Mouse (Mus musculus): Measurements from ENCODE around the gene Slc4a4.

The Slc4a4 gene

DNA sequence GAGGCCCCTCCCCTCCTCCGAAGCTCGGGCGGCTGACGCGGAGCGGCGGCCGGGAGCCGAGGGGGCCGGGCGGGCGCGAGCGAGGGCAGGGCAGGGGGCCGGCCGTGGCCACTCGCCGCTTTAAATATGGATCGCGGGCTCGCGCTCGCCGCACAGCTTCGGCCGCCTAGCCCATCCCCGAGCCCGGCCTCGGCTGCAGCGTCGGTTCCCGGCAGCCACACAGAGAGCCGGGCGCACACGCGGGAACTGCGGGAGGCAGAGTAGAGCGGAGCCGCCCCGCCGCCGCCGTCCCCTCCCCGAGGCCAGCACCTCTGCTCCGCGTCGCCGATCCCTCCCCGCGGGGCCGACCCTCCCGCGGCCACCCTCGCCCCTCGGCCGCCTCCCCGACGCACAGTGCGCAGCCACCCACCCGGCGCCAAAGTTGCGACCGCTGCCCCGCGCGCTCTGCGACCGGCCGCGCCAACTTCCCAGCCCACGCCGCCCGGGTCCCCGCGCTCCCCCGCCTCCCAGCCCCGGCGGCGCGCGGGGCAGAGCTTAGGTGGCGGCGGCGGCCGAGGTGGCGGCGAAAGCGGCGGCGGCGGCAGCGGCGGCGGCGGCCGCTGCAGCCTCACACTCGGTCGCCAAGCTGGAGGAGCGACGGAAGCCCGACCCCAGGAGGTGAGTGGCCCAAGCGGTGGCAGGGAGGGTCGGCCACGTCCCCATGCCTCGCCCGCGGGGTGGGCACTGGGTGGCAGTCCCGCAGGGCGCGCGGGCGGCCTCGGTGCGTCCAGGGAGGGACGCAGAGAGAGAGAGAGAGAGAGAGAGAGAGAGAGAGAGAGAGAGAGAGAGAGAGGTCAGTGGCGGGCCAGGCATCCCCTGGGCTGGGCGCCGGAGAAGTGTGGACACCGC lies at the start of gene Slc4a4:
Gene Slc4a4 (plus strand): TSS at position 151 of the 888 bp plus-strand sequence.
- no peak for DNase-seq (ENCODE audit: low spot score)

DNA sequence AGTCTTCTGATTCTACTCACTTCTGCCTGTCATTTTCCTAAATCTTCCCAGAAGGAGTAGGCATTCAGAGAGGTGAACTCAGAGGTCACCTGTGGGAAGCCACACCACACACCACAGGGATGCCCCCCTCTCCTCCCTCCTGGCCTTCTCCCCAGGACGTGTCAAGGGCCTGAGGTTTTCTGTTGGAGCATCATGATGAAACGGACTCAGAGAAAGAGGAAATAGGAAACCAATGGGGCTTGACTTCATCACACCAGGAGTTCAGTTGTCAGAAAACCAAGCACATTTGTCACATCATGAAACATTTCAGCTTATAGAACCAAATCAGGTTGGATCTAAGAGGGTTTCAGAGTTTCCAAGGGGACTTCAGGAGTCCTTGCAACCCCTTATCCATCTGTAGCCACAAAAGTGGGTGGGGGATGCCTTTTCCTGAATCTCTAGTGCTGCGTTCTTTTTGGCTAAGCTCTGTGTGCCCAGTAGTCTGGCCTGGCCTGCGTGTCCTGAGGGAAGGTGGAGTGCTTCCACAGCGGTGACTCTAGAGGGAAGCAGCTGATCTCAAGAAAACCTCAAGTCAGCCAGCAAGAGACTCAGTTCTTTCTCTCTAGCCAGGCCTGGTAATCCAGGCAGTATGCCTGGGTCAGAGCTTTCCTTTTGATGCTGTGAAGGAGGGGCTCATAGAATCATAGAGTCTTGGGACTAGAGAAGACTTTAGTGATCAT lies 46.4 kb upstream of the Slc4a4 start:
- DNase-seq (ENCODE audit: low spot score), result no peak

DNA sequence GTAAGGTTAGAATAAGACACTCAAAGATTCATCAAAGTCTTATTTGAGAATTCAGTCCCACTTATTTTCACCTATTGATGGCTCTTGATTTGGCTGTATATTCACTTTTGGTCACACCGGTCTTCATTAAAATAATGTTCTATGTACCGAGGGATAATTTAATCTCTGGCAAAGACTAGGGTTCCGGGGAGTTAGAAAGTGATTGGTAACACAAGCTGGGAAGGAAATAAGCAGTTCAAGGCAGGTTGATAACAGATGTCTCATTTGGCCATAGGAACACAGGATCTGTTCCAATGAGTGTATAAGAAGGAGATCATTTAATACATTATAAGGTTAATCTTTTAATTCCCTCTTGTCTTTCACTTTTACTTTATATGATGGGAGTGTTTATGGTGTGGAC lies 29.3 kb upstream of the Slc4a4 start:
- no peak for DNase-seq (ENCODE audit: low spot score)

DNA sequence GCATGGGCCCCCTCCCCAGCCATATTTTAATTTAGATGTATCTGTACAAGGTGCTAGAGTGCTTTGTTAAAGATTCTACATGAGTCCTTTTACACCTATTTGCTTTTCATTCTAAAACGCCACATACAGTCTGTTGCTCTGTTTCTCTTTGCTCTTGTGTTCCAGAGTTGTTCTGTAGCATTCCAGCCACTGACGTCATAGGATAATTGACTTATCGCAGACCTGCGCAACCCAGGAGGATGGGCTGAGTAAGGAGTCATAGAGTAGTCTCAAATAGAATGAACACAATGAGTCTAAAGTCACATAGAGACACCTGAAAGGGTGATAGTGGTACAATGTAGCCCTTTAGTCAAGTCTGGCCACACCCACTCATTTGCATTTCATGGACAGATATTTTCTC lies 28.8 kb upstream of the Slc4a4 start:
- no peak for DNase-seq (ENCODE audit: low spot score)

DNA sequence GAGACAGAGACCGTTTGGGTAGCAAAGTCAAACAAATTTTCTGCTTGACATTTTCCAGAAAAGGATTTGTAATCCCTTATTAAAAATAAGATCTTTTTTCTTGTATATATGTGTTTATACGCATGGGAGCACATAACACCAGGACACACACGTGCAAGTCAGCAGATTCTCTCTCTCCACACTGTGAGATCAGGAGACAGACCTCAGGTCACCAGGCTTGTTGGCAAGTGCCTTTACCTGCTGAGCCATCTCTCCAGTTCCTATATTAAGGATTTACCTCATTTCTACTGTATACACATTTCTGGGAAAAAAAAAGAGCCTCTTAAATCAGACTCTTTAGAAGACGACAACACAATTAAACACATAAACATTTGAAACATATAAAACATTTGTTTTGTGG lies 28.4 kb upstream of the Slc4a4 start:
- DNase-seq (ENCODE audit: low spot score), result no peak

DNA sequence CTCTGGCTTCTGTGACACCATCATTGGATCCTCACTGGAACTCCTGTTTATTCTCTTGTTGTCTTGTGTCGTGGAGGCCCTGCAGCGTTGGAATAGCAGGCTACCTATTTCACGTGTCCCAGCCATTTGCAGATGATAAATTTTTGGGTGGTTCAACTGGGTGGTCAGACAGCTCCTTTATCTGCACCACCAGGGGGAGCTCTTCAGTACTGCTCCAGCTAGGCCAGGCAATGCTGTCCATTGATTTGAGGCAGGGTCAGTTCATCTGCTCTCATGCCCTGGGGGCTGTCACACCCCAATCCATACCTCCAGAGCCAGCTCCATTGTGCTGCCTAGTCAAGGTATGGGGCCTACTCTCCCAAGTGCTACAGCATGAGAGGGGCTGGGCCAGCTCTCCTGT lies 24.5 kb upstream of the Slc4a4 start:
- no peak for DNase-seq (ENCODE audit: low spot score)

DNA sequence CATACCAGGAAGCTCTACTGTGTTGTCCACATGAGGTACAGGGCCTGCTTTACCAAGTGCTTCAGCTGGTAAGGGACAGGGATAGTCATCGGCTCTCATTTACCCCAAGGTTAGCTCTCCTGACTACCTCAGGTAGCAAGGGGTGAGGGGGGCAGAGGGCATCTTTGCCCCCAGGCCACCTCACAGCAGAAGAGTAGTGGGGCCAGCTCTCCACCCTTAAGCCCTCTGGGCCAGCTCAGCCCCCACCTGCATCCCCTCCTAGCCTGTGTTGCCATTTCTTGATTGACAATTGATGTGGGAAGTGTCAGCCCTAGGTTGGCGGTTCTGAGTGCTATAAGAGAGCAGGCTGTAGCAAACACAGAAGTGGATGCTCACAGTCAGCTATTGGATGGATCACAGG lies 23.8 kb upstream of the Slc4a4 start:
- DNase-seq (ENCODE audit: low spot score), result no peak

DNA sequence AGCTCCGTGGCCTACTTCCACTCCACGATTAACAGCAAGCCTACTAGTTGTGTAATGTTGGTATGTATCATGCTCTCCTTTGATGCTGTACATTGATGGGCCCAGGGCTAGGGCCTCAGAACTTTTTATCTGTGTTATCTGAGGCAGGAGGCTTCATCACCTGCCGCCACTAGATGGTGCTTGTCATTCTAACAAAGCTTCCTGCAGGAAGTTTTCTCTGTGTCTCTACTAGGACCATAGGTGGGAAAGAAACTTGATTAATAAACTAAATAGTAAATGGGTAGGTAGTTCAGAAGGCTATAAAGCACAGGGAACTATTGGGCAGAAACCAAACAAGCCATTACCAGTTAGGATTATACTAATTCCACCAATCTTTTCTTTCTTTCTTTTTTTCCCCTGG lies 2.5 kb upstream of the Slc4a4 start:
- DNase-seq (ENCODE audit: low spot score), result no peak

DNA sequence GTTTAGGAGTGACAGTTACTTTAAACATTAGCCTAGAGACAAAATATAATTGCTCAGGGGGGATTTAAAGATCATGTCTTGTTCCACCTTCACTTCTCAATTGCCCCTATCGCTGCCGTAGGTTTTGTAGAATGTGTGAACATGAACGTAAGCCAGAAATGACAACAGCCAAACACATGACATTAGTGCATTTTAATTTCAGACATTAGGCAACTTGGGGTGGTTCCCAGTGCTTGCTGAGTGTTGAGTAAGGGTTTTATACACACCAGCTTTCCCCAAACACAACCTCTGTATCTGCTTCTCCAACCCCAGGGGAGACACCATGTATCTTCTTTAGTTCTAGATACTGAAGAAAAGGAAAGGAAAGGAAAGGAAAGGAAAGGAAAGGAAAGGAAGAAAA lies 1.1 kb upstream of the Slc4a4 start:
- DNase-seq (ENCODE audit: low spot score), result no peak

DNA sequence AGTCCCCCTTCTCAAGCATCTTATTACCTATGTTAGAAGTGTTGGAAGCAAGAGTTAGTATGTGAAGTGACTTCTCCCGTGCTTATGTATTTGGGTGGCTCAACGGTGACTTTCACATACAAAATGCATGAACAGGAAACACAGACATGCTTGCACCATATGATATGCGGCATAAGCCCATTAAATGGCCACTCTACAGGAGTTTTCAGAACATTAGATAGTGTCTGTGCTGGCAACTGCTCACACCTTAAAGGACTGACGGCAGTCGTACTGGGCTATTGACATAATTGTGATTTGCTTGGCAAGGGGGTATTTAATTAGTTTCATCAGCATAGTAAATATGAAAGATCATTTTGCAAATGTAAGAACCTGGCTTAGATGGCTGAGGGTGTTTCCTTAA lies 674 bp upstream of the Slc4a4 start:
- no peak for DNase-seq (ENCODE audit: low spot score)

DNA sequence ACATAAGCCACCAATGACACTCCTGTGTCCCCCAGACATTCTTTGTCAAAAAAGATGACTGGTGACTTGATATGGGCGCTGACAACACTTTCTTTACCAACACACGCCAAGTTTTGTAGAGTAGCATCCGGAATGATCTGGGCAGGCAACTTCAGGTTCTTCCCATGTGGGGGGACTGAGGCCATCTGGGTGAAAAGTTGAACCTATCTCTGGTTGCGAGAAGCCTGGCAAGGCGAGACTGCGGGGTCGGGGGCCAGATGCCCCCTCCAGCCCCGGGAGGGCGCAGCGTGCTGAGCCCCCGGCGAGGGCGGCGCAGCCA lies 310 bp upstream of the Slc4a4 start:
- no peak for DNase-seq (ENCODE audit: low spot score)

DNA sequence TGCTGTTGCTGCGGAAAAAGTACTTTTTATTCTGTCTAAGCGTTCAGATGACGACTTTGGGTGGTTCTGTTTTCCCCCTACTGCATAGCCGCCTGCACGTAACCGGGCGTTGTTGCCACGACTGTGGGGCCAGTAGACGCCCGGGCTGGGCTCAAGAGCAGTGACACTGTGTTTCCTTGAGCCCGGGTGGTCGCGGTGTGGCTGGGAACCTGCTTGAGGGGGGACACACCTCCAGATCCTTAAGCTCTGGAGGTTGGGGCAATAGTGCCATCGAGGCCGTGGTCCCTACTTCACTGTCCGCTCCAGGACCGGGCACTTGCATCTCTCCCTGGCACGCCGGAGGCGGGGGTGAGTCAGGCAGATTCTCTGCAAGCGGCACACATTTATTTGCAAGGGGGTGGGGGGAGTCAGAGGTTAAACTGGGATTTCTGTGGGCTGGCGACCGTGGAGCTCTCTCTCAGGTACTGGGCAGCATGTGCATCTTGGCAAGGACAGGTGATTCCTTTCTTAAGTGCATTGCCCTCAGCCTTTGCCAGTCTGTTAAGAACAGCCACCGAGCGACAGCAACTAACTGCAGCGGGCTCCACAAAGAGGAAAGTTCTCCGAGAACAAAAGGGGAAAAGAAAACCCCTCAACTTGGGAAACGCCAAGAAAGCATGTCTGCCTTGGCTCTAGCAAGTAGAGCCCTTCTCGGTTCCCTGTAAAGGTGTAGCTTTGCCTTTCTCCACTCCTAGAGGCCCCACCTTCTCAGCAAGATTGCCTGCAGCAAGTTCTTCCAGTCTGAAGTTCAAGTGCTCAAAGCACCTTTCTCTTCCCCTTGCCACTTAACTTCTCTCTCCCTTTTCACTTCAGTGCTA lies 1.2 kb downstream of the Slc4a4 start:
- no peak for DNase-seq (ENCODE audit: low spot score)

DNA sequence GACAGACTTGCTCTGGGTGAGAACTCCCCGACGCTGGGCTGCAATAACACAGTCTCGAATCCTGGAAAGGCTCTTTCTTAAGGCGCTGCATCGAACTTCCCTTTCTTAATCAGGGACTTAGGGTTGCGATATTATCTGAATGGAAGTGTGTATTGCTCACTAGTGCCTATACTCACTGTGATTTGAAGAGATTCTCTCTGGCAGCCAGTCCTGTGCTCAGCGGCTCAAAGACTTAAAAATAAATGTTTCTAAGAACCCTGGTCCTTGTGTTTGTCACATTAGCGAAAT lies 1.7 kb downstream of the Slc4a4 start:
- DNase-seq (ENCODE audit: low spot score), result no peak

DNA sequence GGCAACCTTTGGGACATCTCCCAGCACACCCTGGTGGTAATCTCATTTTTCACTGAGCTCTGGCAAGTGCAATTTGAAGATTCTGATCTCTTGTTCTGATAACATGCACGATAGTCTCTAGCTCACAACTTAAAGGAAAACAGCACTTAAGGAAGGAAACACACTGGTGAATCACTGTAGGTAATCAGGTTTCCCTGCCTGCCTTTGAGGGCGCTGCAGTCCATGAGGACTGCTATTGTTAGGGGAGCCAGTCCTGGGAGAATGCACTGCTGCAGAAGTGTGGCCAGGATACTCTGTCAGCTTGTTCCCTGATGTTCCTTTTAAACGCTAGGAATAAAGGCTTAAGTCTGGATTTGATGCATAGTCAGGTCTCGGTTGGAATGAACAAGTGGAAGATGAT lies 2.7 kb downstream of the Slc4a4 start:
- no peak for DNase-seq (ENCODE audit: low spot score)

DNA sequence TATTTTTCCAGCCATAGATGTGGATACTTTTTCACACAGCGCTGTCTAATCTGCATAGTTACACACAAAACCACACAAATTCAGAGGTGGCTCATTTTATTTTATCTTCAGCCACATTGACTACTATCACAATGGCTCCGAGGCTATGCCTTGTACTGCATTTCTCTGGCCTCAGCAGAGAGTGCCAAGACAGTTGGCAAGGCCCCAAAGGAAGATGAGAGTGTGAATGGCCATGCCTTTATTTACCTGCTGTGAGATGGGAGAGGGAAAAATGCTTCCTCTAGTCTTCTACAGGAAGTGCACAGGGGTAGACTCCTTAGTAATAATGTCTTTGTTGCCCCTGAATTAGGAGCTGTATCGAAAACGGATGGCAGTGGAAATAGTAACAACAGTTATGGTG lies 3.5 kb downstream of the Slc4a4 start:
- DNase-seq (ENCODE audit: low spot score), result no peak

DNA sequence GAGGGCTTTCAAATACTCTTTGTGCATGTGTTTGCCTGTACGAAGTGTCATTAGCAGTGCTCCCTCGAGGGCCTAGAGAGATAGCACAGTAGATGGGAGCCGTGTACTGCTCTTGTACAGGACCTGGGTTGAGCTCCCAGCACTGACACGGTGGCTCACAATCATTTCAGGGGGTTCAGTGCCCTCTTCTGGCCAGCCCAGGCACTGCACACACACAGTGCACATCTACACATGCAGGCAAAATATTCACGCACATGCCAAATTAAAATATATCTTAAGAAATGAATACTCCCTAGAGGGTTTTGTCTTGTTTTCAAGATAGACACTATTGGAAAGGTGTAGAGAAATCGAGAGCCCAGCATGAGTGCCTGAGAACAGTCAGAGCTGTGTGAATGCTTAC lies 10.0 kb downstream of the Slc4a4 start:
- DNase-seq (ENCODE audit: low spot score), result no peak

DNA sequence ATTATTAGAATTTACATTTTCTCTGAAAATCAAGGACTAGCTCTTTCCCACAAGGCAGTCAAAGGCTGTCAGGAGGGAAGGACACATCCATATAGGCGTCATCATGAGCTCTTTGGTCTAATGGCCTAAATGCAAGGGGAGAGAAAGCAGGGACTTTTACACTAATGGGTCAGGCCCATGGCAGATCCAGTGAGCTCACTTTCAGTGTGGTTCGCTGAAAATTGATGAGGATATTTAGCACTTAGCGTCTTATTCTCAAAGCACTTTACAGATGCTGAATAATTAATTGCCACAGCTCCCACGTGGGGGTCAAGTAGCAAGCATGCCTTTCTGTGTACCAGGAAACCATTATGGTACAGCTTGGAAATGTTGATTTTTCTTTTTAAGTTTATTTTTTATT lies 16.5 kb downstream of the Slc4a4 start:
- no peak for DNase-seq (ENCODE audit: low spot score)

DNA sequence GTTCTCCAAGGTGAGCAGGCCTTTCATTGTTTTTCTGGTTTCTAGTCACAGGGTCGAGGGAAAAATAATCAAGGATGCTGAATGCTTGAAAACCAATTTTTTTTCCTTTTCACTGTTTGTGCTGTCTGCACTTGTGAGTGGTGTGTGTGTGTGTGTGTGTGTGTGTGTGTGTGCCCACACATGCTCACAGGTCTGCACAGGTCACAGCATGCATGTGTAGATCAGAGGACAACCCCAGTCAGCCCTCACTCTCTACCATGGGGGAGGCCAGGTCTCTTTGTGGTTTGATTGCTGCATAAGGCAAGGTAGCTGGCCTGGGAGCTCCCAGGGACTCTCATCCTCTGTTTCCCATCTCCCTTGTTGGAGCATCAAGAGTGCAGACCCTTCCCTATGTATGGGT lies 16.9 kb downstream of the Slc4a4 start:
- no peak for DNase-seq (ENCODE audit: low spot score)

DNA sequence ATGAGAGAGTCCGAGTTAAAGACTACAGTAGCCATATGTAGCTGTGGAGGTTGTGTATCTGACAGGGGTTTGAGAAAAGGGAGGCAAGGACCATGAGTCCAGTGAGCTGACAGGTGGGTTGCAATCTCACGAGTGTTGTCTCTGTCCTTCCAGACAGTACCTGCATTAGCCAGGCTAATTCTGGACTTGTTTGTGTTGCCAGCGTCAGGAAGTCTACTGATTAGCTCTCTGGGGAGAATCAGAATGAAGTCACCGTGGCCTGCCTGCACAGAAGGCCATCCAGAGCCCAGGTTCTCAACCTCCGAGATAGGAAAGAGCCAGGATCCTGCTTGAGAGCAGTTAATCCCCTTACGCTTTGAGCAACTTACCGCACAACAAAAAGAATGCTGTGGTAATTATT lies 18.2 kb downstream of the Slc4a4 start:
- DNase-seq (ENCODE audit: low spot score), result no peak

DNA sequence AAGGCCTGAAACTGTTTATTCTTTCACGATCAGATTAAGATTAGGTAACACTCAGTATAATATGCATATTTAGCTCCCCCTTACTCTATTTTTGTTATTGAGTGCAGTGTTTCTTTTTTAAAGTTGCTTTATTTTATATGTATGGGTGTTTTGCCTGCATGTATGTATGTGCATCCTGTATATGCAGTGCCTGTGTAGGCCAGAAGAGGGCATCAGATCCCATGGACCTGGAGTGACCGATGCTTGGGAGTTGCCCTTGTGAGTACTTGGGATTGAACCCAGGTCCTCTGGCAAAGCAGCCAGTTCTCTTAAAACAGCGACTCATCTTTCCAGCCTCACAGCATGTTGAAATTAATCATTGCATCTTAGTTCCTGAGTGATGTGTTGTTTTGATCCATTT lies 21.0 kb downstream of the Slc4a4 start:
- no peak for DNase-seq (ENCODE audit: low spot score)

DNA sequence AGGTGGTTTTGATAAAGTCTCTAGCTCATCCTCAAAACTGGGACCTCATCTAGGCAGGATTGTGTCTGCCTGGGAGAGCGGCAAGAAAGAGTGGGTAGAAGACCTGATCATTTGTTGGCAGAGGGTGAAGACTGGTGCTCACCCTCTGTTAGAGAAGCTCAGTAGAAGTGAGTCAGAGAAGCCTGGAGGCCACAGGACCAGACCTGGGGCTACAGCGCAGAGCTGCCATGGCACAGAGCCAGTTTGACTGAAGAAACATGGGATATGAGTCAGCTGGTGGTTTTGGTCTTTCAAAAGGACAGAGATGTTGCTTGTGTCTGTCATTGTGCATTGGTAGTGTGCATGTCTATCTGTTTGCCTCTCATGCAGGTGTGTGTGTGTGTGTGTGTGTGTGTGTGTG lies 26.0 kb downstream of the Slc4a4 start:
- no peak for DNase-seq (ENCODE audit: low spot score)

DNA sequence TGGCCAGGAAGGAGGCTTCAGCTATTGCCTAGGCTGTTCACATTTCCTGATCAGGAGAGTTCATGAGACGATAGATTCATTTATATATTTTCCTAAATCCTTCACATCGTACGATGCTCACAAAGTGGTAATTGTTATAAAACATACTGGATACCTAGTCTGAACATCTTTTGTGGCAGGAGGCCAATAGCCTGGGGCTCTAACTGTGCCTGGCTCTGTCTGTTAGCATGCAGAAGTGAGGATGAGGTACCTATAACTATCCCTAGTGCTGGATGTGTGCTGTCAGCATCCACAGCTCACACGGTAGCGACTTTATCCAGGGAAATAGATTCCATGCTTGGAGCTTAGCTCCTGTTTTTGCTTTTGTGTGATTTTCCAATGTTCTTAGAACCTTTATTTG lies 28.5 kb downstream of the Slc4a4 start:
- DNase-seq (ENCODE audit: low spot score), result no peak

DNA sequence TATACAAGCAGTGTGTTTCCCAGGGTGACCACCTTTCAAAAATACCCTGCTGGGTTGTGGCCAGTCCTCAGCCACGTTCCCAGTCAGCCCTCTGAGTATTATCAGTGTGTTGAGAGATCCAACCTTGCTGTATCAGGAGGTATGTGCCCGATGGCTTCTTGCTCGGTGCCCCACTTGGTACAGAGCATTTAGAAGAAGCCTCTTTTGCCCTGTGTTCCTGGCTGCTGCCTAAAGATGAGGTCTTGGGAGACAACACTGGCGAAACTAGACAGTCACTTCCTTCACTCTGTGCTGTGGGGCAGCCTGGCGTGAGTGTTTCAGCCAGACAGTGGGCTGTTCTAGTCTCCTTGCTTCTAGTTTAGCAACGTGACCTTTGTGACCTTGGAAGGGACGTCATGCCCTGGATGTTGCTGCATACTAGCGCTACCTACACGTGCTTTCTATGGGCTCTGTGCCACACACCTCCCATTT lies 29.9 kb downstream of the Slc4a4 start:
- no peak for DNase-seq (ENCODE audit: low spot score)
